Comparison of ENCODE assay signal across 23 mouse cellular contexts in the genomic region with DNA sequence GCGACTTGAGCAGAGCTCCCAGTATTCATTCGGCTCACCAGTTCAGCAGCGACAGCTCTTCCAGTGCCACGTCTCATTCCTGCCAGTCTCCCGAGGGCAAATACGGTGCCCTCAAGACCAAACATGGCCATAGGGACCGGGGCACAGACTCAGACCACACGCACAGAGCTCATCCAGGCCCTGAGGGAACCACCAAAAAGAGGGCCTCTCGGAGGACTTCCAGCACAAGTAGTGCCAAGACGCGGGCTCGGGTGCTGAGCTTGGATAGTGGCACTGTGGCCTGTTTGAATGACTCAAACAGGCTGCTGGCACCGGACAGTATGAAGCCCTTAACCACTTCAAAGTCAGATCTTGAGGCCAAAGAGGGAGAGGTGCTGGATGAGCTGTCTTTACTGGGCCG. TPM values are rescaled to one million over a fixed set of nuclear protein-coding genes. Genes with fewer than 3 reads are reported as not detected.
DNase-seq lines count a peak whose midpoint lies in the region; ATAC-seq and TF ChIP-seq lines count a peak whose summit lies in the region.
"Had no signal": no experiment of that assay in that cellular context is flagged by ENCODE, and none has a peak within 500 bp of the region (broad histone marks: within the 10 kb centered on the region; RNA-seq: fewer than 3 reads in every experiment).

No protein-coding gene starts in this region.

- no peak overlapping the region for H3K4me3 ChIP-seq in layer of hippocampus, adult 2 months
- no peak overlapping the region for H3K4me3 ChIP-seq in midbrain, embryonic 14.5 days (replicated peaks; ENCODE audit: low read depth, low read length)
- H3K4me3 ChIP-seq: embryonic facial prominence, embryonic 13.5 days; embryonic facial prominence, embryonic 15.5 days; erythroblast, embryonic 14.5 days; forebrain, embryonic 10.5 days; forebrain, embryonic 12.5 days had no signal

- no peak for TF ChIP-seq CTCF in layer of hippocampus, adult 2 months (conservative IDR thresholded peaks at IDR 0.05)

- ATAC-seq in midbrain, embryonic 14.5 days (ENCODE audit: low FRiP score, low TSS enrichment): no peak
- ATAC-seq: activated CD4-positive, CD25-positive, alpha-beta regulatory T cell, adult 4 months; forebrain, embryonic 14.5 days; forebrain, embryonic 16.5 days had no signal

- no peaks in the 10 kb centered on the region for H3K4me1 ChIP-seq in midbrain, embryonic 14.5 days (ENCODE audit: control insufficient read depth, insufficient read depth, low read length)
- H3K4me1 ChIP-seq: embryonic facial prominence, embryonic 13.5 days; forebrain, embryonic 10.5 days; forebrain, embryonic 12.5 days had no signal

- no peak for DNase-seq in layer of hippocampus, adult 2 months (ENCODE audit: low spot score in 2 of 2)
- no peak for DNase-seq in layer of hippocampus, adult 11-12 months (ENCODE audit: low spot score)
- DNase-seq in Muller cell, postnatal 12 days (ENCODE audit: inconsistent ontology term): peak; percentile 14
- DNase-seq in heart, postnatal 36 days: no peak
- no peak for DNase-seq in midbrain, embryonic 14.5 days
- DNase-seq: adrenal gland, adult 8-10 months; adrenal gland, postnatal 25 days; cerebellum, adult 11 months; cerebellum, adult 18-20 months; cerebellum, adult 8-10 months; cerebellum, adult 9-11 months; cerebellum, postnatal 14 days; cerebellum, postnatal 36 days; embryo, embryonic 11 days had no signal

- intact Hi-C loops in heart, postnatal 36 days (cut with DNase I): loop anchor here (10.0 kb wide), 1 partner anchor 294 kb away; no protein-coding TSS in a partner anchor

- no peaks in the 10 kb centered on the region for H3K27me3 ChIP-seq in midbrain, embryonic 14.5 days (ENCODE audit: control insufficient read depth, insufficient read depth, low read length)
- H3K27me3 ChIP-seq: embryonic facial prominence, embryonic 13.5 days; embryonic facial prominence, embryonic 15.5 days; forebrain, embryonic 12.5 days had no signal

- no peak overlapping the region for H3K4me2 ChIP-seq in midbrain, embryonic 14.5 days (ENCODE audit: low read length)
- H3K4me2 ChIP-seq: embryonic facial prominence, embryonic 13.5 days; embryonic facial prominence, embryonic 15.5 days; forebrain, embryonic 12.5 days had no signal

- peaks cover 29% of the 10 kb centered on the region for H3K36me3 ChIP-seq in midbrain, embryonic 14.5 days (ENCODE audit: control insufficient read depth, insufficient read depth, low read length)
- H3K36me3 ChIP-seq: G1E had no signal

- no peak overlapping the region for H3K9ac ChIP-seq in midbrain, embryonic 14.5 days (replicated peaks; ENCODE audit: low read length)
- H3K9ac ChIP-seq: embryonic facial prominence, embryonic 13.5 days; embryonic facial prominence, embryonic 15.5 days; forebrain, embryonic 12.5 days had no signal

- WGBS in midbrain, embryonic 14.5 days: 95% methylated on average over 14 of the region's 14 CpGs

- no peaks in the 10 kb centered on the region for H3K9me3 ChIP-seq in midbrain, embryonic 14.5 days (ENCODE audit: control insufficient read depth, low read length)
- H3K9me3 ChIP-seq: embryonic facial prominence, embryonic 13.5 days; embryonic facial prominence, embryonic 15.5 days; forebrain, embryonic 10.5 days; forebrain, embryonic 12.5 days; G1E had no signal

- H3K27ac ChIP-seq in layer of hippocampus, adult 2 months: peak overlapping the region; percentile 23
- H3K27ac ChIP-seq in midbrain, embryonic 14.5 days (replicated peaks; ENCODE audit: low read depth, low read length): no peak overlapping the region
- H3K27ac ChIP-seq: embryonic facial prominence, embryonic 13.5 days; embryonic facial prominence, embryonic 15.5 days; forebrain, embryonic 10.5 days; forebrain, embryonic 12.5 days had no signal

RNA-seq across cellular contexts. Expression of gene Pcnx, which starts 59.1 kb away (rescaled TPM):
- 100 to 1,000 TPM; 110 to 112 TPM for total RNA-seq in layer of hippocampus, adult 2 months (2021)
- total RNA-seq in heart, postnatal 36 days (2021): 10 to 100 TPM; 54.6 to 57.8 TPM
- 9.0 and 16.5 TPM in 2 replicates for polyA plus RNA-seq in midbrain, embryonic 14.5 days (2014; fragmentation: Nextera tagmentation; extraction: Ambion mirVana)
- polyA plus RNA-seq: G1E had no signal
